In genomic region chr9:114525891-114526290, GRCm38 (mm10) we compare ENCODE assay signal across 12 mouse cellular contexts. TPM values are rescaled to one million over a fixed set of nuclear protein-coding genes. Genes with fewer than 3 reads are reported as not detected.
DNase-seq lines count a peak whose midpoint lies in the region; ATAC-seq and TF ChIP-seq lines count a peak whose summit lies in the region.
"Had no signal": no experiment of that assay in that cellular context is flagged by ENCODE, and none has a peak within 500 bp of the region (broad histone marks: within the 10 kb centered on the region; RNA-seq: fewer than 3 reads in every experiment).

No protein-coding gene starts in this region.

- no peak for TF ChIP-seq POLR2A in ES-Bruce4 (IDR thresholded peaks at IDR 0.05; ENCODE audit: insufficient read depth, low read length)

- no peaks in the 10 kb centered on the region for H3K36me3 ChIP-seq in liver, embryonic 15.5 days (replicated peaks)
- peaks cover 19% of the 10 kb centered on the region for H3K36me3 ChIP-seq in ES-Bruce4 (ENCODE audit: control insufficient read depth, insufficient read depth, low read length, poor library complexity, severe bottlenecking)
- no peaks in the 10 kb centered on the region for H3K36me3 ChIP-seq in hindbrain, embryonic 13.5 days

- H3K27me3 ChIP-seq in liver, embryonic 15.5 days = no peaks in the 10 kb centered on the region
- no peaks in the 10 kb centered on the region for H3K27me3 ChIP-seq in ES-Bruce4 (ENCODE audit: control insufficient read depth, insufficient read depth, low read length, poor library complexity, severe bottlenecking)
- H3K27me3 ChIP-seq in hindbrain, embryonic 13.5 days = no peaks in the 10 kb centered on the region

- no peak for TF ChIP-seq CTCF in ES-Bruce4 (IDR thresholded peaks at IDR 0.05; ENCODE audit: low read depth, low read length)

- 39% methylated on average over 8 of the region's 8 CpGs for WGBS in liver, embryonic 15.5 days (ENCODE audit: insufficient replicate concordance)
- WGBS in hindbrain, embryonic 13.5 days = 3% methylated on average over 8 of the region's 8 CpGs

- no peaks in the 10 kb centered on the region for H3K9me3 ChIP-seq in liver, embryonic 15.5 days (replicated peaks)
- H3K9me3 ChIP-seq in ES-Bruce4 (replicated peaks; ENCODE audit: control insufficient read depth, insufficient read depth, low read length, poor library complexity, severe bottlenecking) = no peaks in the 10 kb centered on the region
- no peaks in the 10 kb centered on the region for H3K9me3 ChIP-seq in hindbrain, embryonic 13.5 days

- no peak for ATAC-seq in liver, embryonic 15.5 days (ENCODE audit: insufficient read depth)
- 0 out of 2 replicates have a peak, but pooled peaks have one; percentile 23 for ATAC-seq in hindbrain, embryonic 13.5 days (ENCODE audit: low FRiP score)

- no peak overlapping the region for H3K9ac ChIP-seq in liver, embryonic 15.5 days
- peak overlapping the region; percentile 69 for H3K9ac ChIP-seq in ES-Bruce4 (ENCODE audit: low read depth, poor library complexity, severe bottlenecking)
- no peak overlapping the region for H3K9ac ChIP-seq in hindbrain, embryonic 13.5 days

- H3K4me1 ChIP-seq in liver, embryonic 15.5 days (replicated peaks) = peaks cover 21% of the 10 kb centered on the region
- H3K4me1 ChIP-seq in ES-Bruce4 (ENCODE audit: control insufficient read depth, insufficient read depth, low read length) = no peaks in the 10 kb centered on the region
- peaks cover 28% of the 10 kb centered on the region for H3K4me1 ChIP-seq in hindbrain, embryonic 13.5 days (replicated peaks)

- DNase-seq in liver = no peak
- DNase-seq in ZHBTc4 (ENCODE audit: low read depth, low spot score) = peak; percentile 84
- no peak for DNase-seq in testis, postnatal 14 days (ENCODE audit: low spot score)
- no peak for DNase-seq in urinary bladder, adult 18-20 months (ENCODE audit: low spot score in 2 of 2)
- DNase-seq: heart, adult 18-20 months; kidney, adult 11 months; thymus, postnatal 14 days had no signal

- no peak overlapping the region for H3K4me2 ChIP-seq in liver, embryonic 15.5 days
- H3K4me2 ChIP-seq in hindbrain, embryonic 13.5 days = peak overlapping the region; percentile 19; the same call in 1 of the 2 replicates

- no peak for TF ChIP-seq EP300 in ES-Bruce4 (IDR thresholded peaks at IDR 0.05; ENCODE audit: insufficient read depth, low read depth, low read length)

- H3K27ac ChIP-seq in liver, embryonic 15.5 days (replicated peaks) = peak overlapping the region; percentile 76; the same call in 1 of the 2 replicates
- peak overlapping the region; percentile 84 for H3K27ac ChIP-seq in ES-Bruce4 (ENCODE audit: insufficient read depth, low read length)
- 0 out of 2 replicates have a peak overlapping the region, but pooled peaks have one; percentile 40 for H3K27ac ChIP-seq in hindbrain, embryonic 13.5 days

- no peak overlapping the region for H3K4me3 ChIP-seq in liver, embryonic 15.5 days (replicated peaks)
- H3K4me3 ChIP-seq in ES-Bruce4 (ENCODE audit: low read depth, low read length) = peak overlapping the region; percentile 18
- no peak overlapping the region for H3K4me3 ChIP-seq in hindbrain, embryonic 13.5 days

RNA-seq across cellular contexts. Expression of gene C130032M10Rik, which starts 10.4 kb away (rescaled TPM):
- not detected in 2 replicates for polyA plus RNA-seq in liver, embryonic 15.5 days (2015; fragmentation: Nextera tagmentation; extraction: Ambion mirVana)
- not detected in 2 replicates for polyA plus RNA-seq in ES-Bruce4 (2011; ENCODE audit: insufficient read depth, insufficient read length, low read depth, missing spikeins)
- polyA plus RNA-seq in hindbrain, embryonic 13.5 days (2015; fragmentation: Nextera tagmentation; extraction: Ambion mirVana) = 0.32 and 0.35 TPM in 2 replicates
- polyA plus RNA-seq: small intestine, adult 2 months had no signal

RNA-seq across cellular contexts. Expression of gene Ccr4, which starts 21.2 kb away (rescaled TPM):
- polyA plus RNA-seq in liver, embryonic 15.5 days (2015; fragmentation: Nextera tagmentation; extraction: Ambion mirVana) = not detected in 2 replicates
- polyA plus RNA-seq in ES-Bruce4 (2011; ENCODE audit: insufficient read depth, insufficient read length, low read depth, missing spikeins) = 0.57 and 1.4 TPM in 2 replicates
- not detected in 2 replicates for polyA plus RNA-seq in hindbrain, embryonic 13.5 days (2015; fragmentation: Nextera tagmentation; extraction: Ambion mirVana)
- polyA plus RNA-seq: lung, postnatal 0 days had no signal

RNA-seq across cellular contexts. Expression of gene Trim71, which starts 38.3 kb away (rescaled TPM):
- polyA plus RNA-seq in liver, embryonic 15.5 days (2015; fragmentation: Nextera tagmentation; extraction: Ambion mirVana) = 0.86 TPM in 2 replicates
- 120 and 122 TPM in 2 replicates for polyA plus RNA-seq in ES-Bruce4 (2011; ENCODE audit: insufficient read depth, insufficient read length, low read depth, missing spikeins)
- polyA plus RNA-seq in hindbrain, embryonic 13.5 days (2015; fragmentation: Nextera tagmentation; extraction: Ambion mirVana) = 0.50 and 0.53 TPM in 2 replicates
- polyA plus RNA-seq: small intestine, adult 2 months had no signal

Comparison
In these comparisons a context has a peak if more than half of its experiments do, and no peak if none do; other contexts are left out.
1. RNA of gene Trim71, which starts 38.3 kb away (polyA plus RNA-seq): 120 to 122 TPM in ES-Bruce4; 0.86 TPM in liver, embryonic 15.5 days and 0.50 to 0.53 TPM in hindbrain, embryonic 13.5 days; every median in the first group is over 10 times any median in the second.
2. Peak in every context shown above with its lines, with median percentiles within 50 percentile points of each other: H3K27ac ChIP-seq.